Mouse (Mus musculus) megakaryocyte, embryonic 14.5 days (primary cell): ENCODE results near the gene Ice1. TPM values are rescaled to one million over a fixed set of nuclear protein-coding genes. Genes with fewer than 3 reads are reported as not detected.

Source experiments
- H3K27me3 ChIP-seq: replicated peaks from 2 replicates; pipeline ENCODE3; 2012; ENCODE audit warnings: inconsistent platforms
- H3K36me3 ChIP-seq: replicated peaks from 2 replicates; pipeline ENCODE3; 2012; ENCODE audit warnings: low read length, inconsistent platforms, mixed read lengths
- H3K4me1 ChIP-seq: 2 replicates; pipeline ENCODE4 v1.6.1; 2012; ENCODE audit warnings: inconsistent platforms
- H3K4me3 ChIP-seq: replicated peaks from 2 replicates; pipeline ENCODE3; 2012; ENCODE audit warnings: moderate library complexity, mild to moderate bottlenecking, inconsistent platforms
- H3K9me3 ChIP-seq: 2 replicates; pipeline ENCODE4 v1.6.1; 2012; ENCODE audit warnings: inconsistent platforms
- FLI1 ChIP-seq: IDR thresholded peaks from 2 replicates; pipeline ENCODE4 v1.6.1; 2012; ENCODE audit warnings: low read length, inconsistent platforms, mixed read lengths
- GATA1 ChIP-seq: IDR thresholded peaks from 3 replicates; pipeline ENCODE4 v1.6.1; 2012; ENCODE audit warnings: mixed read lengths, low read length, inconsistent platforms, borderline replicate concordance
- polyA plus RNA-seq: library from polyadenylated mRNA; stranded (reverse); fragments of >175 nt; gene quantifications from 2 replicates; pipeline ENCODE4 v1.2.3, GENCODE M21; 2012; ENCODE audit warnings: low replicate concordance; ENCODE audit not compliant: insufficient read depth

The Ice1 gene
- polyA plus RNA-seq, 1 experiment: 3.1 TPM

DNA sequence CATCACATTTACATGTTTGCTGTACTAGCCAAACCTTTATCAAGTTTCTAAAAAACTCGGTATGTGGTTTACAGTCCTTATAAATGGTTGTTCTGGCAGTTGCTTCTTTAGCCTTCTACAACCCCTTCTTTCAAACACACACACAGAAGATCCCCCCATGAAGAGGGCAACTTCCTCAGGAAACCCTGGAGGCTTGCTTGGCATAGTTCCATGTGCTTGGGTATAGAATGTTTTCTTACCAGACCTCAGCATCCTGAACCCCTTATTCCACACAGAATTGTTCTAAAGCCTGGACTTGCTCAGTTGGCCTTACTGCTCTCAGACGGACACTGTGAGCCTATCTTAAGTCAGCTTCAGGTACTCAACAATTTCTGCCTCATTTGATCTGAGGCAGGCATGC, 24.6 kb downstream of the Ice1 start:
- TF ChIP-seq GATA1: no peak
- TF ChIP-seq FLI1: no peak
- H3K9me3 ChIP-seq: no peaks in the 10 kb centered on the region
- H3K4me1 ChIP-seq: peaks cover 10% of the 10 kb centered on the region
- H3K36me3 ChIP-seq: peaks cover 99% of the 10 kb centered on the region
- H3K4me3 ChIP-seq: no peak overlapping the region
- no peaks in the 10 kb centered on the region for H3K27me3 ChIP-seq

DNA sequence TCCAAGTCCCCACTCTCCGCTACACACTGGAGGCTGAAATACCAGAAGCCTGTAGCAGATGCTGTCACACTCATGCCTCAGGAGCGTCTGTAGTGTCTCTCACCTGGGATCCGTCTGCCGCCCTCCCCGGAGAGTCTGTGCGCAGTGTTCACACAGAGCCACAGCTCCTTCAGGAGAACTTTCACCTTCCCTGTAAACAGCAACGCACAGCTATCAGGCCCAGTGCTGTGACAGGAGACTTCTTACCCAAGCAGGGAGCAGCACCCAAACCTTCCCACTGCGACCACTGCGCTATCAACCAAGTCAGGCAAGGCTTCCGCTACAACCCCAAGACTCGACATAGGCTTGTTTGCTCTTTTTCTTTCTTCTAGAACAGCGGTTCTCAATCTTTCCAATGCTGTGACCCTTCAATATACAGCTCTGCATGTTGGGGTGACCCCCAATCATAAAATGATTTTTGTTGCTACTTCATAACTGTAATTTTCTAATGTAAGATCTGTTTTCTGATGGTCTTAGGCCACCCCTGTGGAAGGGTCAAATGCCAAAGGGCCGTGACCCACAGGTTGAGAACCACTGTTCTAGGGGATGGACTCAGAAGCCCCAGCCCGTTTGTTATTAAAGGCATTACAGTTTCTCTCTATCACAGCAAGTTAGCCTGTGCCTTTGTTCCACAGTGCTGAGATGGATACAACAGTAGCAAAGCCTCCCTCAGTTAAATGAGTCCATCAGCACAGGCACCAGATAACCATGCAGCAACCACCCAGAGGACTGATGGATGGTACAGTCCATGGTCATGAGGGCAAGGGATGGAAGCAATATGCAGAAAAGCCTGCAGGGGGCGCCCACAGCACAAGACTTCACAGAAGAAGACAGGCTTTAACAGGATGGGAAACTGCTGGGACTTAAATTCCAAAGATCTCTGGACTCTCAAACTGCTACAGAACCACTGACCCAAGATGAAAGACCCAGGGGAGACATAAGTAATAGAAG, 26.7 kb downstream of the Ice1 start:
- Histone ChIP-seq H3K36me3 (peaks cover 99% of the 10 kb centered on the region), H3K9me3 (no peaks in the 10 kb centered on the region), H3K4me1 (peaks cover 10% of the 10 kb centered on the region), H3K27me3 (no peaks in the 10 kb centered on the region), H3K4me3 (no peak overlapping the region)
- TF ChIP-seq FLI1 (no peak), GATA1 (no peak)

- TF ChIP-seq FLI1 (no peak), GATA1 (no peak)
- Histone ChIP-seq H3K27me3 (no peaks in the 10 kb centered on the region), H3K4me3 (no peak overlapping the region), H3K36me3 (peaks cover 99% of the 10 kb centered on the region), H3K9me3 (no peaks in the 10 kb centered on the region), H3K4me1 (peaks cover 10% of the 10 kb centered on the region)
Measured at GRCm38 (mm10) chr13:70609632-70610031, 27.8 kb downstream of the Ice1 start.

- H3K4me1 ChIP-seq: peaks cover 12% of the 10 kb centered on the region
- no peak overlapping the region for H3K4me3 ChIP-seq
Measured at GRCm38 (mm10) chr13:70605366-70605765, 32.1 kb downstream of the Ice1 start.

DNA sequence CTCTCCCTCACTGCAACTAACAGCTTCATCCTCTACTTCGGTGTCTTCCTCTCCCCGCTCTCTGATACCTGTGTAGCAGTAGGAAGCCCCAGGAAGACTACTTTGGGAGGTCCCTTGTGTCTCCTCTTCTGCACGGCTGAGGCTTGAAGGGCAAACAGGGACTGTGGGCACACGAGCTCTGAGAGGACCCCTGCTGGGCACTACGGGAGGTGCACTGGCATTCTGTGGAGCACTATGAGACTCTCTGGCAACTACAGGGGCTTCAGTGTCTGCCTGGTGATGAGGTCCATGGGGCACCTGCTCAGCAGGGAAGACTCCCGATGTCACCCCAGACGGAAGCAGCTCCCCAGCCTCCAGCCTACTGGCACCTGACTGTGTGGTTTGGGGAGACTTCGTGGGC, 32.7 kb downstream of the Ice1 start:
- peaks cover 18% of the 10 kb centered on the region for H3K4me1 ChIP-seq
- no peaks in the 10 kb centered on the region for H3K9me3 ChIP-seq
- peaks cover 100% of the 10 kb centered on the region for H3K36me3 ChIP-seq
- TF ChIP-seq GATA1 (no peak), FLI1 (no peak)
- H3K27me3 ChIP-seq: no peaks in the 10 kb centered on the region
- H3K4me3 ChIP-seq: no peak overlapping the region

More at GRCm38 (mm10) chr13:70605366-70605765, 32.1 kb downstream of the Ice1 start:
- peaks cover 100% of the 10 kb centered on the region for H3K36me3 ChIP-seq
- TF ChIP-seq FLI1 (no peak), GATA1 (no peak)
- no peaks in the 10 kb centered on the region for H3K9me3 ChIP-seq
- H3K27me3 ChIP-seq: no peaks in the 10 kb centered on the region

DNA sequence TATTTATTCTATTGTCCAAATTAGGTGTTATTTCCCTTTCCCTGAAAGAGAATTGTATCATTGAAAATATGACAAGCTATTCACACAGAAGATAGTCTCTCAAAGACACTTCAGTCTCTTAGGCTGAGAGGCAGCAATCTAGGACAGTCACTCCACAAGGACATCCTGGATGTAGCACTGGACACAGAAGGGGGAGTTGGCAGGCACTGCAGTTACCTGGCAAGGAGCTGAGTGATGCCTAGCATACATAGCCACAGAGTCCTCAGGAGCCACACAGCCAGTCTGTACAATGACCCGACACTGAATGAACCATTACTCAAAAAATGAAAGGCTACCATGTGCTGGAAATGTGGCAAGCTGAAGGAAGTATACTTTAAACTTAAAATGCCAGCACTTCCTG, 35.9 kb downstream of the Ice1 start:
- TF ChIP-seq GATA1: no peak
- TF ChIP-seq FLI1: no peak
- Histone ChIP-seq H3K9me3 (no peaks in the 10 kb centered on the region), H3K36me3 (peaks cover 98% of the 10 kb centered on the region)

GRCm38 (mm10) chr13:70599964-70600619, 37.3 kb downstream of the Ice1 start:
- no peaks in the 10 kb centered on the region for H3K9me3 ChIP-seq
- no peaks in the 10 kb centered on the region for H3K27me3 ChIP-seq
- H3K36me3 ChIP-seq: peaks cover 98% of the 10 kb centered on the region
- H3K4me1 ChIP-seq: peaks cover 18% of the 10 kb centered on the region
- peak overlapping the region; percentile 83 for H3K4me3 ChIP-seq
- no peak for TF ChIP-seq GATA1
- TF ChIP-seq FLI1: no peak

More for the DNA sequence above, 35.9 kb downstream of the Ice1 start:
- H3K4me1 ChIP-seq: peaks cover 18% of the 10 kb centered on the region
- no peaks in the 10 kb centered on the region for H3K27me3 ChIP-seq
- no peak overlapping the region for H3K4me3 ChIP-seq

DNA sequence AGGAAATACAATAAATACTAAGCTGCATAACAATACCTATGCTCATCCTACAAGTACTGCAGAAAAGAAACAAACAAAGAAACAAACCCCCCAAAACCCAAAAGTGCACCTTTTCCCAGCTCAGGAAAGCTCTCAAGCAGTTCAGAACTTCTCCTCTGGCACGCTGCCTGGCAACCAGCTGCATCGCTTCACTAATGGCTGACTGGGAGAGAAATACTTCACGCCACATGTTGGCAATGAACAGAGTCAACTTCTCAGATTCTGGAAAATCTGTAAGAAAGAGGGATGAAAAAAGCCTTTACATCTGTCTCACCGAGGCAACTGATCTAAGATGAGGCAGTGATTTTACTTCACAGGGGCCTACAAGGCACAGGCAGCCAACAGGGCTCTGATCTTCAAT, 38.5 kb downstream of the Ice1 start:
- Histone ChIP-seq H3K36me3 (peaks cover 98% of the 10 kb centered on the region), H3K4me1 (peaks cover 18% of the 10 kb centered on the region), H3K9me3 (no peaks in the 10 kb centered on the region), H3K4me3 (no peak overlapping the region), H3K27me3 (no peaks in the 10 kb centered on the region)
- TF ChIP-seq FLI1: no peak
- TF ChIP-seq GATA1: no peak

DNA sequence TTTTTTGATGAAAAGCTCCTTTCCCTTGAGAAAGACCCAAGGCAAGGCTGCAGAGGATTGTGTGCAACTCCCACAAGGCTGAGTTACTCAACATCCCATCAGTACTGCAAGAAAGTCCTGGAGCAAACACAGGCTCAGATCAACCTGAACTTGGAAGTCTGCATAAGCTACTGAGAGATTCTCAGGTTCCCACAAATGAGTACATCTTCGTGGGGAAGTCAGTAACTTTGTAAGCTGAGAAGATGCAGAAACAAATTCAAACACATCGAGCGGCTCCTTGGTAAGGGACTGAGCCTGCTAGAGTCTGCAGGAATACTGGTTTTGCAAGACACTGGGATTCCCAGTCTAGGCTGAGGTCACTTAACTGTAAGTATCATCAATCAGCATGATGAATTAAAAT, 40.5 kb downstream of the Ice1 start:
- no peaks in the 10 kb centered on the region for H3K27me3 ChIP-seq
- H3K9me3 ChIP-seq: no peaks in the 10 kb centered on the region
- H3K4me1 ChIP-seq: peaks cover 18% of the 10 kb centered on the region
- H3K4me3 ChIP-seq: no peak overlapping the region
- TF ChIP-seq FLI1: no peak
- no peak for TF ChIP-seq GATA1
- H3K36me3 ChIP-seq: peaks cover 98% of the 10 kb centered on the region
